Mouse (Mus musculus): ENCODE data around the gene Ndrg2.

- TF ChIP-seq POLR2A (IDR thresholded peaks at IDR 0.05; ENCODE audit: low read depth, low read length) (no peak), CTCF (conservative IDR thresholded peaks at IDR 0.05; ENCODE audit: insufficient read depth, insufficient read length, low read depth, low read length) (no peak)
These were observed 14.6 kb downstream of the Ndrg2 start for GRCm38 (mm10) chr14:51899351-51899750.

Data from kidney, adult 2 months (tissue).